Mouse (Mus musculus): Measurements from ENCODE around the gene Cd80. TPM values are rescaled to one million over a fixed set of nuclear protein-coding genes. Genes with fewer than 3 reads are reported as not detected.

The Cd80 gene
- total and polyA plus RNA-seq, 3 experiments, result 3.0 to 77.0 (median 5.3) TPM

DNA sequence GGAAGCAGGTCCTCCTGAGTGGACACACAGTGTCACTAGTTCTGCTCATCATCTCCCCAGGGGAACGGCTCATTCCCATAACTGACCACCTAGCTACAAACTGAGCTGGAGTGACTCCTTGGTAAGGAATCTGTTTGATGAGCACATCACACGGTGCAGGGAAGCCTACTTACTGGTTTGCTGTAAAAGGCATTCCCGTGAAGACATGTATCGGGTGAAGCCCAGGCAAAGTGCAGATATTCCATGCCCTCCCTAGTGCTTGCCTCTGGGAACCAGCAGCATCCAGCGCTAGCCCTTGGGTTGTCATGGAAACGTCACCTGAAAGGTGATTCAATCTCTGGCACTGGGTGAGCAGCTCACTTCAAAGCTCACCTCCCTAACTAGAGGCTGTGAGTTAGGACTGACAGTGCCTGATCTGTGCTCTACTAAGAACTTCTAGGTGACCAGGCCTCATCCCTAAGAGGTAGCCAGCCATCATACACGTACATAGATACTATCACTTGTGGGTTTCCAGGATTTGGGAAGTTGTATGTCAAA lies 41.3 kb downstream of the Cd80 start:
- no peak for TF ChIP-seq CTCF (IDR thresholded peaks at IDR 0.05; ENCODE audit: low read depth, low read length)
- no peak for TF ChIP-seq GATA2 (IDR thresholded peaks at IDR 0.05; ENCODE audit: borderline replicate concordance, low read depth, low read length)
- TF ChIP-seq TAL1 (conservative IDR thresholded peaks at IDR 0.05; ENCODE audit: low read depth, low read length), result no peak
- TF ChIP-seq GATA1 (IDR thresholded peaks at IDR 0.05; ENCODE audit: borderline replicate concordance, low read length), result no peak
- no peak; the same call in 1 of the 2 replicates for TF ChIP-seq POLR2AphosphoS5 (IDR thresholded peaks at IDR 0.05; ENCODE audit: insufficient replicate concordance, low read depth, low read length)

DNA sequence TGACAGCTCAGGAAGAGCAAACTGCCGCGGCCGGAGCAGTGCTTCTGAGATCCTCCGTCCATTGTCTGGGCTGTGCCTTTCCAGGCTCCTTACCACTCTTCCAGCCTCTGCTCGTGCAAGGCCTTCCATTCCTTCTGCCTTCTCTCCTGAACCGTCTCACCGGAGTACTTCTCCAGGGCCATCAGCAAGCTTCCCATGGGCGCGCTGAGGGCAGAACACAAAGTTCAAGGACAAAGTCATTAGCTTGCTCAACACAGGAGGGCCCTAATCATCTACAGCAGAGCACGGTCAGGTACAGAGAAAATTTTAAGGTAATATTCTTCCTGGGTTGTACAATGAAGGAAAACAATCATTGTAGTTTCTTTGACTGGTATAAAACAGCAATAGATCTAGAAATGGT lies 47.1 kb downstream of the Cd80 start:
- no peaks in the 10 kb centered on the region for H3K9me3 ChIP-seq (replicated peaks)
- peaks cover 81% of the 10 kb centered on the region for H3K36me3 ChIP-seq (replicated peaks)
- no peak overlapping the region for H3K4me3 ChIP-seq (ENCODE audit: low read depth, low read length)
- H3K4me1 ChIP-seq (ENCODE audit: insufficient read depth, low read depth, low read length), result peaks cover 5% of the 10 kb centered on the region; the same call in 1 of the 2 replicates
- ATAC-seq (ENCODE audit: extremely low read depth, insufficient number of reproducible peaks, low FRiP score, poor library complexity, severe bottlenecking) (no peak), DNase-seq (ENCODE audit: low spot score) (no peak)
- no peak for TF ChIP-seq POLR2AphosphoS5 (IDR thresholded peaks at IDR 0.05; ENCODE audit: insufficient replicate concordance, low read depth, low read length)
- no peak for TF ChIP-seq GATA1 (IDR thresholded peaks at IDR 0.05; ENCODE audit: borderline replicate concordance, low read length)
- no peaks in the 10 kb centered on the region for H3K27me3 ChIP-seq (ENCODE audit: insufficient read depth, low read length)

More for the DNA sequence above, 41.3 kb downstream of the Cd80 start:
- H3K4me1 ChIP-seq (ENCODE audit: insufficient read depth, low read depth, low read length), result peaks cover 9% of the 10 kb centered on the region
- no peak for ATAC-seq (ENCODE audit: extremely low read depth, insufficient number of reproducible peaks, low FRiP score, poor library complexity, severe bottlenecking)
- no peaks in the 10 kb centered on the region for H3K9me3 ChIP-seq (replicated peaks)
- H3K27me3 ChIP-seq (ENCODE audit: insufficient read depth, low read length), result no peaks in the 10 kb centered on the region
- no peak for DNase-seq (ENCODE audit: low spot score)
- peaks cover 67% of the 10 kb centered on the region for H3K36me3 ChIP-seq (replicated peaks)
- no peak overlapping the region for H3K4me3 ChIP-seq (ENCODE audit: low read depth, low read length)

DNA sequence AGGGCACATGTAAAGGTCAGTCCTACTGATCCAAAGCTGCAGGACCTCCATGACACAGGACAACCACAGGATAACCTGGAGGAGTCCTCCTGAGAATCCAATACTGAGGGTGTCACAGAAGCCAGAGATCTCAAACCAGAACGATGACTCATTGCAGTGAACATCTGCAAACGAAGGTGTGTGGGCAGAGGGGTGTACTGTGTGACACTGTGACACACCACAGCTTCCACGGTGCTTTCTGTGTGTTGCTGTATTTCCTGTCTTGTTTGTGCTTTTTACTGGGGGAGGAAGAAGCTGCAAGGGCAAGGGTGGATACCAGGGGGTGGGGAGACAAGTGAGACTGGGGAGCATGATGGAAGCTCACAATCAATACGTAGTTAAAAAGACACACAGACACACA lies 48.2 kb downstream of the Cd80 start:
- no peak for TF ChIP-seq GATA2 (IDR thresholded peaks at IDR 0.05; ENCODE audit: borderline replicate concordance, low read depth, low read length)
- no peak for TF ChIP-seq GATA1 (IDR thresholded peaks at IDR 0.05; ENCODE audit: borderline replicate concordance, low read length)
- TF ChIP-seq CTCF (IDR thresholded peaks at IDR 0.05; ENCODE audit: low read depth, low read length), result no peak
- no peak for TF ChIP-seq POLR2AphosphoS5 (IDR thresholded peaks at IDR 0.05; ENCODE audit: insufficient replicate concordance, low read depth, low read length)
- no peak for TF ChIP-seq TAL1 (conservative IDR thresholded peaks at IDR 0.05; ENCODE audit: low read depth, low read length)
- peaks cover 5% of the 10 kb centered on the region; the same call in 1 of the 2 replicates for H3K4me1 ChIP-seq (ENCODE audit: insufficient read depth, low read depth, low read length)
- no peaks in the 10 kb centered on the region for H3K27me3 ChIP-seq (ENCODE audit: insufficient read depth, low read length)
- ATAC-seq (ENCODE audit: extremely low read depth, insufficient number of reproducible peaks, low FRiP score, poor library complexity, severe bottlenecking), result no peak
- H3K4me3 ChIP-seq (ENCODE audit: low read depth, low read length), result no peak overlapping the region
- H3K9me3 ChIP-seq (replicated peaks), result no peaks in the 10 kb centered on the region
- DNase-seq (ENCODE audit: low spot score), result no peak
- peaks cover 83% of the 10 kb centered on the region for H3K36me3 ChIP-seq (replicated peaks)

GRCm38 (mm10) chr16:38506041-38506634 lies 50.8 kb downstream of the Cd80 start:
- no peak for TF ChIP-seq GATA1 (IDR thresholded peaks at IDR 0.05; ENCODE audit: borderline replicate concordance, low read length)
- peak; percentile 97 for TF ChIP-seq CTCF (IDR thresholded peaks at IDR 0.05; ENCODE audit: low read depth, low read length)
- Histone ChIP-seq H3K36me3 (replicated peaks) (peaks cover 84% of the 10 kb centered on the region), H3K4me1 (ENCODE audit: insufficient read depth, low read depth, low read length) (peaks cover 12% of the 10 kb centered on the region; the same call in 1 of the 2 replicates)

GRCm38 (mm10) chr16:38510846-38511245 lies 55.5 kb downstream of the Cd80 start:
- H3K4me1 ChIP-seq (ENCODE audit: insufficient read depth, low read depth, low read length), result peaks cover 11% of the 10 kb centered on the region; the same call in 1 of the 2 replicates
- DNase-seq (ENCODE audit: low spot score) (no peak), ATAC-seq (ENCODE audit: extremely low read depth, insufficient number of reproducible peaks, low FRiP score, poor library complexity, severe bottlenecking) (no peak)
- H3K4me3 ChIP-seq (ENCODE audit: low read depth, low read length), result no peak overlapping the region
- H3K27me3 ChIP-seq (ENCODE audit: insufficient read depth, low read length), result no peaks in the 10 kb centered on the region
- no peaks in the 10 kb centered on the region for H3K9me3 ChIP-seq (replicated peaks)
- H3K36me3 ChIP-seq (replicated peaks), result peaks cover 78% of the 10 kb centered on the region
- TF ChIP-seq TAL1 (conservative IDR thresholded peaks at IDR 0.05; ENCODE audit: low read depth, low read length), result no peak
- TF ChIP-seq POLR2AphosphoS5 (IDR thresholded peaks at IDR 0.05; ENCODE audit: insufficient replicate concordance, low read depth, low read length), result no peak
- no peak for TF ChIP-seq GATA1 (IDR thresholded peaks at IDR 0.05; ENCODE audit: borderline replicate concordance, low read length)
- TF ChIP-seq CTCF (IDR thresholded peaks at IDR 0.05; ENCODE audit: low read depth, low read length), result no peak
- TF ChIP-seq GATA2 (IDR thresholded peaks at IDR 0.05; ENCODE audit: borderline replicate concordance, low read depth, low read length), result no peak

More at GRCm38 (mm10) chr16:38506041-38506634, 50.8 kb downstream of the Cd80 start:
- DNase-seq (ENCODE audit: low spot score), result peak; percentile 61
- ATAC-seq (ENCODE audit: extremely low read depth, insufficient number of reproducible peaks, low FRiP score, poor library complexity, severe bottlenecking), result peak; percentile 57
- H3K27me3 ChIP-seq (ENCODE audit: insufficient read depth, low read length), result no peaks in the 10 kb centered on the region
- H3K9me3 ChIP-seq (replicated peaks), result no peaks in the 10 kb centered on the region
- no peak overlapping the region for H3K4me3 ChIP-seq (ENCODE audit: low read depth, low read length)

DNA sequence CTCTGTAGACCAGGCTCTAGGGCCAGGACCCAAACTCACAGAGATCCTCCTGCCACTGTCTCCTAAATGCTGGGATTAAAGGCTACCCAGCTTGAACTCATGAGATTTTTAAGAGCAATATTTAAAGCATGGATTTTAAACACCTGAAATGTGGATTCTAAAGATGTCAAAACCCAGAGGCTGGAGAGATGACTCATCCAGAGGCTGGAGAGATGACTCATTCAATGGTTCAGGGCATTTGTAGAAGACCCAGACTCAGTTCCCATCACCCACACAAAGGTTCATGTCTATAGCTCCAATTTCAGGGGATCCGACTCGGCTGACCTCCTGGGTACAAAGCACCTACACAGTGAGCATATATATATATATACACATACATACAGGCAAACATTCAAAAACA lies 63.8 kb downstream of the Cd80 start:
- DNase-seq (ENCODE audit: low spot score), result no peak
- no peak for TF ChIP-seq GATA2 (IDR thresholded peaks at IDR 0.05; ENCODE audit: borderline replicate concordance, low read depth, low read length)
- TF ChIP-seq GATA1 (IDR thresholded peaks at IDR 0.05; ENCODE audit: borderline replicate concordance, low read length), result no peak
- TF ChIP-seq CTCF (IDR thresholded peaks at IDR 0.05; ENCODE audit: low read depth, low read length), result no peak
- no peak for TF ChIP-seq TAL1 (conservative IDR thresholded peaks at IDR 0.05; ENCODE audit: low read depth, low read length)
- TF ChIP-seq POLR2AphosphoS5 (IDR thresholded peaks at IDR 0.05; ENCODE audit: insufficient replicate concordance, low read depth, low read length), result no peak
- H3K9me3 ChIP-seq (replicated peaks), result no peaks in the 10 kb centered on the region

More for the DNA sequence above, 63.8 kb downstream of the Cd80 start:
- peak; percentile 43; the same call in 1 of the 2 replicates for ATAC-seq (ENCODE audit: extremely low read depth, insufficient number of reproducible peaks, low FRiP score, poor library complexity, severe bottlenecking)
- Histone ChIP-seq H3K27me3 (ENCODE audit: insufficient read depth, low read length) (no peaks in the 10 kb centered on the region), H3K4me3 (ENCODE audit: low read depth, low read length) (no peak overlapping the region), H3K4me1 (ENCODE audit: insufficient read depth, low read depth, low read length) (peaks cover 12% of the 10 kb centered on the region), H3K36me3 (replicated peaks) (peaks cover 49% of the 10 kb centered on the region)

Measured in G1E (cell line).